Mouse (Mus musculus) thymus, postnatal 36 days (tissue): ENCODE measurements around the gene Lasp1.
A peak's percentile ranks its signal among the peaks of the same experiment; 100 is the strongest.
"Not testable (repeated sequence)": the region's sequence is repeated elsewhere in the genome, so short reads cannot be mapped to it uniquely, and the experiment has no call there.

Experiments
- DNase-seq, 2 experiments: peaks; one replicate each; pipeline ENCODE4 v3.0.0; 2022; ENCODE audit warnings: mixed read lengths in 2 of 2

Lasp1 gene

DNA sequence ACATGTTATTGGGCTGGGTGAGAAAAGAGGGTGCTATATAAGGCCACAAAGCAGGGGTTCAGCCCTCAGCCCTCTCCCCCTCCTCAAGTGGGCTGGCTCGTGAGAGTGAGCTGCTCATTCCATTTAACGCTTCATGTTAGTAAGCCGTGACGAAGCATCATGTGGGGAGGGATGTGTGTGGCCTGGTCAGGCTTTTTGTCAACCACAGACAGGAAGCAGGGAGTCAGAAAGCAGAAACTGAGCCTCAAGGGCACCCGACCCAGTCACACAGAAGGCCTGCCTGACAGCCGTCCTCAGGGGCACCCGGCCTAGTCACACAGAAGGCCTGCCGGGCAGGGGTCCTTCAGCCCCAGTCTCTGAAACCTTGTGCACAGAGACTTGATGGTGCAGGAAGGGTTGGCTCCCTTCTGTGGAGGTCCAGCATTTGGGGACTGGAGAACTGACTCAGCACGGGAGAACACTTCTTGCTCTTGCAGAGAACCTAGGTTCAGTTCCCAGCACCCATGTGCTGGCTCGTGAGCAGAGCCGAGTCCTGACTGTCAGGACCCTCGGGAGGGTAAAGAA is 31.2 kb downstream of the Lasp1 start:
- no peak for DNase-seq

DNA sequence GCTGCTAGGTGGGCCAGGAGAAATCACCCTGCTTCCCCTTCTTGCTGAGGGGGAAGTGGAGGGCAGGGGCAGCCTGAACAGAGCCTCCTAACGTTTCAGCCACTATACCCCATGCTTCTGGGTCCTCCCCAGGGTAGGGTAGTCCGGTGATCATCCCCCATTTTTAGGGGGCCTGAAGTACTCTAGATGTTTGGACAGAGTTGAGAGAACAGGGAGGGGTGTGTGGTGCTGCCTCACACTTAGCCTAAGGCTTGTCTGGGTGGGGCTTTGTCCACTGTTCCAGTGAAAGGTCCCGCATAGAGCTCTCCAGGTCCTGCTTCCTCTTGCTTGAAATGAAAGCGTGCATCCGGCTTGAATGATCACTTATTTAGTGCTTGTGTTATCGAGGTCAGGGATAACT is 31.7 kb downstream of the Lasp1 start:
- DNase-seq, result no peak

DNA sequence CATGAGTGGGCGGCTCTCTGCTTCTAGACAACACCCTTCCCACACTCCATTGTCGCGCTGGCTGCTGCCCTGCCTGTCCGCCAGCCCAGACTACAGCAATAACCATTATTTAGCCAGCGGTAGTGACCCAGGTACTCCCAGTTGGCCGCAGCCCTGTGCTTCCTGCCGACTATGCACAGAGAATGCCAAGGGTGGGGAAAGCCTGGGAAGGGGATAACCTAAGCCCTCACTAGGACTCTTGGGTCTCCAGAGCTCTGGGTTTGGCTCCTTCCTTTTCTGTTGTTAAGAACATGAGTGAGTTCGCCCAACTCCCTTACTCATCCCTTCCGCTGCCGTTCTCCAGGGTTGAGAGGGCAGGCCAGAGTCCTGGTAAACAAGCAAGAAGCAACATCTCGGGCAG is 33.2 kb downstream of the Lasp1 start:
- no peak for DNase-seq

DNA sequence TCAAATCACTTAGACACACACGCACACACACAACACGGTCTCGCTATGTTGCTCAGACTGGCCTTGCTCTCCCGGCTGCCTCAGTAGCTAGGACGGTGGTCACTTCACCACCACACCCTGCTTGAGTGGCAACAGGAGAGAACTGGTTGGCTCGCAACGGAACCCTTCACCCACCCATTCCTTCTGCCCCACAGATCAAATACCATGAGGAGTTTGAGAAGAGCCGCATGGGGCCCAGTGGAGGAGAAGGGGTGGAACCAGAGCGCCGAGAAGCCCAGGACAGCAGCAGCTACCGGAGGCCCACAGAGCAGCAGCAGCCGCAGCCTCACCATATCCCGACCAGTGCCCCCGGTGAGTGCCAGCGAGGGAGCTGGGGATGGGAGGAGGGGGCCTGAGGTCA is 34.6 kb downstream of the Lasp1 start:
- no peak for DNase-seq

DNA sequence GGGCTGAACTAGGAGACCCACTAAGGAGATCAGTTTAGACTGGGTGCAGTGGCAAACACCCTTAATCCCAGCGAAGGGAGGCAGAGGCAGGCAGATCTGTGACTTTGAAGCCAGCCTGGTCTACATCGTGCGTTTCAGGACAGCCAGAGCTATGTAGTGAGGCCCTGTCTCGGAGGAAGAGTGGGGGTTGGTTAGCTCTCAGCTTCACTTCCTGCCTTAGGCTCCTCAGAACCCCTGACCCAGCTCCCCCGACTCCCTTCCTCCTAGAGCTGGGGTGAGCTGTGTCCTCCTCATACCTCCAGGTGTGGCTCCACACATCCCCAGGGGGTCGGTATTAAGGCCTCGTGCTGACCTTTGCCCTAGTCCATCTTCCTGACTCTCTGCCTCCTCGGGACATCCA is 37.7 kb downstream of the Lasp1 start:
- DNase-seq, result peak; percentile 40 to 60

DNA sequence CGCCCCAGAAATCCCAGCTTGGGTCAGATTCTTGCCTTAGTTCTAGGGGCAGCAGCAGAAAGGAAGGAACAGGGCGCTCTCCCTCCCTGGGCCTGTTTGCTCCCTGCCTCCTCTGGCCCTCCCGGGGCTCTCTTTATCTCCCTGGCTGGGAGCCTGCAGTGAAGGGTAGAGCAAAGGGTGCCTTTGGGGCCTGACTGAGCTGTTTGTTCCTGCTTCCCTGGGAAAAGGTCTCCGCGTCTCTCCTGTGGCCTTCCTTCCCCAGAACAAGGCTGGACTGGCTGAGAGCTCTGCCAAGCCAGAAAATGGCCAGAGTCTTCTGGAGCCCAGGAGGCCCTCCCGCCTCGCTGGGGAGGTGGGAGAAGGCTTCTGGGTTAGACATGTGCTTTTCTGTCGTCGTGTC is 38.3 kb downstream of the Lasp1 start:
- not testable (repeated sequence) for DNase-seq

DNA sequence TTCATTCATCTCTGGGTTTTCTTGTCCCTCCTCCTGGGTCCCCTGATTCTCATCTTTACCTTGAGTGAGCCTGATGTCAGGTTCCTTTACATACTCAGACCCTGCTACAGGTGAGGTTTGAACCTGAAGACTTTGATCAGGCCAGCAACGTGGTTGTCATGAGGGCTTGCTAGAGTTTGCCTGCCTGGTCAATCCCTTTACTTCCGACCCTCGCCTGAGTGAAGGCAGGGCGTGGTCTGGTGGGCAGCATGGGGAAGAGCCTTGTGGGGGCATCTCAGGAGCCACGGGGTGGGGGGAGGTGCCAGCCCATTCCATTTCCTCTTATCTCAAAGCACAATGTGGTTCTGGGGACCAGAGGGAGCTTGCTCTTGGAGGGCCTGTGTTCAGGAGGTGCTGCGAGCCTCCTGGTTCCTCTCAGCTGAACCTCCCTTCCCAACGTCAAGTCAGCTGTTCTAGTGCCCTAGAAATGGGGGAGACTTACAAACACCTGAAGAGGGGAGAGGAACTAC is 38.9 kb downstream of the Lasp1 start:
- DNase-seq, result no peak

DNA sequence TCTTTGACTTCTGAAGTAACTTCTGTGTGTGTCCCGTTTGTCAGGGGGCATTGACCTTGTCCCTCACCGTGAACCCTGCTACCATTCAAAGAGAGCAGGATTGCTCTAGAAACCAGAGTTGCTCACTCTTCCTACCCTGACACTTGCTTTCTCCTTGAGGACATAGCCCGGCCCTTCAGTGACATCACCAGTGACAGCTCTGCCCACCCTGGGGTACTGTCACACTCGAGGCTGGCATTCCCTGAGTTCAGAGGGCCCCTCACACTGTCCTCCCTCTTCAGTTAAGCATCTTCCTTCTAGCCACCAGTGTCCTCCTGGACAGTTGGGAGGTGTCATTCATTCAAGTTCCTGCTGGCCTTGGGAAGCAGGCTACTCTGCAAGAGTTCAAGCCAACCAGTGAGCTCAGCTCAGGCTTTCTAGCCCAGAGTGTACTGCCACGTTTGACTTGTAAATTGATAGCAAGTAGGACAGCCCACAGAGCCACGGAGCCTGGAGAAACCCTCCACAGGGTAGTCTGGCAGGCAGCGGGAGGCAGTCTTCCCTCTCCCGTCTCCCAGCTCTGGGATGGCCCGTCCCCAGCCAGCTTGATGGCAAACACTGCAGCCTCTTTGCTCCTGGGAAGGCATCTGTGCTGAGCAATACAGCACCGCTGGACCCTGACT is 40.1 kb downstream of the Lasp1 start:
- DNase-seq, result no peak

DNA sequence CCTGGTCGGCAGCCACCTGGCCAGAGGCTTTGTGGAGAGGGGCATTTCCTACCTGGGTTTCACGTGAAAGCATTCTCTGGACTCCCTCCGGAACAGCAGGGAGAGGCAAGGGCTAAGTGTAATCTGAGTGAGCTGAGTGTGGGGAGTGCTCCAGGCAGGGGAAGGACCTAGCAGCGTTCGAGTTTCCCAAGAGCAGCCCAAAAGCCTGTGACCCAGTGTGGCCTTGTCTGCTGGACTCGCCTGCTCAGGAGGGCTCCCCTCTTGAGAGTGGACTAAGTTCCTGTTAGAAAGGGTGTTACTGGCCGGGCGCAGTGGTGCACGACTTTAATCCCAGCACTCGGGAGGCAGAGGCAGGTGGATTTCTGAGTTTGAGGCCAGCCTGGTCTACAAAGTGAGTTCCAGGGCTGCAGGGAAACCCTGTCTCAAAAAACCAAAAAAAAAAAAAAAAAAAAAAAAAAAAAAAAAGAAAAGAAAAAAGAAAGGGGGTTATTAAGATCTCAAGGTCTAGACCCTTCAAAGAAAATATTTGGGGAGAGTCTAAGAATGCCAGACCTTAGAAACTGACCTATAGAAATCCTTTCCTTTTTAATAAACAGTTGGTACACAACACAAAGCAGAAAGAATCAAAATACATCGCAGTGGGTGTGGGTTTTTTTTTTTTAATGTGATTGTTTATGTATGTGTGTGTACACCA is 40.8 kb downstream of the Lasp1 start:
- DNase-seq, result no peak

DNA sequence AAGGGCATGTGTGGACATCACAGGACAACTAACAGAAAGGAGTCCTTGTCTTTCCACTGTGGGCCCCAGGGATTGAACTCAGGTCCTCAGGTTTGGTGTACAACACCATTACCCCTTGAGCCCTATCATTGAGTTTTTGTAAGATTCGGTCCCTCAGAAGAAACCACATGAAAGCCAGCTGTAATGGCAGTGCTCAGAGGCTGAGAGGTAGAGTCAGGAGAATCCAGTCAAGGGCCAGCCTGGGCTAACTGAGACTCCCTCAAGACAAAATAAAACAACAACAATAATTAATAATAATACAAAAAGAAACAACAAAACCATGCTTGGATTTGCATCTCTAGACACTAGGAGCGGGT is 41.3 kb downstream of the Lasp1 start:
- no peak for DNase-seq

DNA sequence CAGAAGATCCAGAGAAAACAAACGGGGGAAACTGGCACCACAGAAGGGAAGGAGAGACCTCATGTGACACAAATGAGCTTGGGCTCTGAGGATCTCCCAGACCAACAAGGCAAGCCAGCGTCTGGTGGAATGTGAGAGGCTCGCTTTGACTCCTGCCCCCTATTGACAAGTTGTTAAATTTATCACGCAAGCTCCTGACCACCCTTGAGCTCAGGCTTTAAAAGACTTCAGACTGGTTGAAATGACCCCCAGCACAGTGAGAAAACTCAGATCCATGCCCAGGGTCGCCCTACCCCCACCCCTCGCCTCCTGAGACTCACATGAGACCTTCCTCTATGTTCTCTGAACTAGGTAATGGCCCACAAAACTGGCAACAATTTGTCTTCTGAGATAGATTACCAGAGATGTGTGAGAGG is 41.7 kb downstream of the Lasp1 start, which contains the start of gene B230217C12Rik:
Gene B230217C12Rik (plus strand): TSS at position 242 of the 416 bp plus-strand sequence.
- DNase-seq, result no peak

DNA sequence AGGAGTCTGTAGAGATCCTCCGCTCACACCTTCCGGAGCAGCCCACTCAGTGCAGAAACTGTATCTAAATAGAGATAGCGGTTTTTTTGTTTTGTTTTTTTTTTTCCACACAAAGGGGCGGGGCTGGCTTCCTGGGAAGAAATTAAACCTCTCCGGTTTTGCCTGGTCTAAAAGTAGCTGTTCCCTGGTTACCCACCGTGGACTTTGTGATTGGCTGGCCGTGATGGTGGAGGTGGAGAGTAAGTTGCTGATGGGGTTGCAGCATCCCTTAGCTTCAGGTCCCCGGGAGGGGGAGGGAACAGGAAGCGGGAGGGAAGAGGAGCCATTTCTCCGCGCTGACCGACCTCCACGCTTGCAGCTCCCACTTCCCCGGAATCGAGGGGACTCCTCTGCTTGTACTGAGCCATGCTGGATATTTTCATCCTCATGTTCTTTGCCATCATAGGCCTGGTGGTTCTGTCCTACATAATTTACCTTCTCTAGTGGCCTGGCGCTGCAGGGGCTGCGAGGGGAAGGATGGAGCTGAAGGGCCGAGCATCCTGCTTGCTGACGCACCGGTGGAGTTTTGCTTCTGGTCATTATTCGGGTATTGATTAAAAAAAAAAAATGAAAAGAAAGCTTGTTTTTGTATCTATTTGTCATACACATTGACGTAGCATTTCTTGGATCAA is 42.3 kb downstream of the Lasp1 start:
- DNase-seq, result peak; percentile 65 to 72

DNA sequence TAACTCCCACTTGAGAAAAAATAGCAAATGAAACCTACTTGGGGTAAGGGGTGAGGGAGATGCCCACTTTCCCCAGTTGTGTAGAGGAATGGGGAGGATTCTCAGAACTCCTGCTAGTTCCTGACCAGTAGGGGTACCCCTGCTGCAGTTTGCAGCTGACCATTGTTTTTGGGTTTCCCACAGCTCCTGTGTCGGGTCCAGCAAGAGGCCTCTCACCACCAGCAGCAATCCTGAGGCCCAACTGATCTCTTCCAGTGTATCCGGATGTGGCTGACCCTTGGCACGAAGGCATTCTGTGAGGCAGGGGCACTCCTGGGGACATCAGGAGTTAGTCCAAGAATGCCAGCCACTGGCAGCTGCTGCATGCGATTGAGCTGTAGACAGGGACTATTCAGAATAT is 43.2 kb downstream of the Lasp1 start:
- DNase-seq, result no peak

DNA sequence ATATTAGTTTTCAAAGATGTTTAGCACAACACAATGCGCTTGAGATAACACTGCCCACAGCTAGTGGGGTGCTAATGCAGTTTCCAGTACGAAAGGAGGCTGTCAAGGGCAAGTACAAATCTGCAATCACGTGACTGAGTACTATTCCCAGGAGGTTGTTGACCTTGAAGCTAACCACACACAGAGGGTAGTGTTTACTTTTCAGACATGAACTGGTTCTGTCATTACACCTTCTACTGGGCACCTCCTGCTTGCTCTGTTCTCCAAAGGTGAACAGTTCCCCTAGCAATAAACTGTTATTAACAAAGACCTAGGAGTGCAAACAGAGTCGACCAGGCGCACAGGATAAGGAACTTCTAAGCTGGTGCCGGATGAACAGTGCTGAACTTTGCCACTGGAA is 51.6 kb downstream of the Lasp1 start:
- no peak for DNase-seq

DNA sequence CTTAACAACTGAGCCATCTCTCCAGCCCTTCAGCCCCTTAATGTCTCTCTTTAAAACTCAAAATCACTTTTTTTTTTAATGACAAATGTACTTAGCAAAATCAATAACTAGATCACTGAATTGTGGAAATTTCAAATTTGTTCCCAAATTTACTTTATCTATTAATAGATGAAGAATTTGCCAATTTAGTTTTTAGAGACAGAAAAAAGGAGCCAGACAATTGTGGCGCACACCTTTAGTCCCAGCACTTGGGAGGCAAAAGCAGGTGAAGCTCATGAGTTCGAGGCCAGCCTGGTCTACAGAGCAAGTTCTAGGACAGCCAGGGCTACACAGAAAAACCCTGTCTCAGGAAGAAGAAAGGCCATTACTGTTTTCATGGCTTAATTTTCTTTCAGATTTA is 52.8 kb downstream of the Lasp1 start:
- DNase-seq, result no peak

DNA sequence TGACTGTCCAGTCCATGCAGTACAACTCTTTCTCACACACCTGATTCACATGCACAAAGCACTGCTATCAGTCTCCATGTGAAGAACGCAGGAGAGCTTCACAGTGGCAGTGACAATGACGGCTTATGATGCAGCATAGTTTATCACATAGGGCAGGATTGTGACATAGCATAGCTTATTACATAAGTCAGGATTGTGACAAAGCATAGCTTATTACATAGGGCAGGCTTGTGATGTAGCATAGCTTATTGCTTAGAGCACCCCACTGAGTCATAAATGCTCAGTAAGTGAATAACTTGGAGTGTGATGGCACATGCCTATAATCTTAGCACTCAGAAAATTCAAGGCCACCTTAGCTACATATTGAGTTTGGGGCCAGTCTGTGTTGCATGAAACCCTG is 56.7 kb downstream of the Lasp1 start:
- DNase-seq, result no peak

DNA sequence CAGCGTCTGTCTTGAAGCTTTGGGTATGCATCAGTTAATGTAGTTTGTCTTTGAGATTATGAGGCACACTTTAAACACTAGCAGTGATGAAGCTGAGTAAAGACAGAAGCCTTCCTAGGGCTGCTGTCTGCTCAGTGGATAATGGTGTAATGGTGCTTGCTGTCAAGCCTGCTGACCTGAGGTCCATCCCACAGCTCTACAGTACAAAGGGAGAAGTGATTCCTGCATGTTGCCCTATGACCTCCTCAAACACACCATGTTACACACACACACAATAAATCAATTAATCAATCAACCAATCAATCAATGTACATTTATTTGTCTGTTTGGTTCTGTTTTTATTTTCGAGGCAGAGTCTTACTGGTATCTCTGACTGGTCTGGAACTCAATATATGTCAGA is 63.3 kb downstream of the Lasp1 start:
- no peak for DNase-seq

DNA sequence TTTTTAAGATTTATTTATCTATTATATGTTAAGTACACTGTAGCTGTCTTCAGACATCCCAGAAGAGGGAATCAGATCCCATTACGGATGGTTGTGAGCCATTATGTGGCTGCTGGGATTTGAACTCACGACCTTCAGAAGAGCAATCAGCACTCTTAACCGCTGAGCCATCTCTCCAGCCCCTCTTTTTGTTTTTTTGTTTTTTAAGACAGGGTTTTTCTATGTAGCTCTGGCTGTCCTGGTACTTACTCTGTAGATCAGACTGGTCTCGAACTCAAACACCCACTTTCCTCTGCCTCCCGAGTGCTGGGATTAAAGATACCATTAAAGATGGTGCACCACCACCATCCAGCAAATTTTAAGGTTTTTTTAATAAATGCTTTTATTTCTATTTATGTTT is 66.6 kb downstream of the Lasp1 start:
- no peak for DNase-seq

DNA sequence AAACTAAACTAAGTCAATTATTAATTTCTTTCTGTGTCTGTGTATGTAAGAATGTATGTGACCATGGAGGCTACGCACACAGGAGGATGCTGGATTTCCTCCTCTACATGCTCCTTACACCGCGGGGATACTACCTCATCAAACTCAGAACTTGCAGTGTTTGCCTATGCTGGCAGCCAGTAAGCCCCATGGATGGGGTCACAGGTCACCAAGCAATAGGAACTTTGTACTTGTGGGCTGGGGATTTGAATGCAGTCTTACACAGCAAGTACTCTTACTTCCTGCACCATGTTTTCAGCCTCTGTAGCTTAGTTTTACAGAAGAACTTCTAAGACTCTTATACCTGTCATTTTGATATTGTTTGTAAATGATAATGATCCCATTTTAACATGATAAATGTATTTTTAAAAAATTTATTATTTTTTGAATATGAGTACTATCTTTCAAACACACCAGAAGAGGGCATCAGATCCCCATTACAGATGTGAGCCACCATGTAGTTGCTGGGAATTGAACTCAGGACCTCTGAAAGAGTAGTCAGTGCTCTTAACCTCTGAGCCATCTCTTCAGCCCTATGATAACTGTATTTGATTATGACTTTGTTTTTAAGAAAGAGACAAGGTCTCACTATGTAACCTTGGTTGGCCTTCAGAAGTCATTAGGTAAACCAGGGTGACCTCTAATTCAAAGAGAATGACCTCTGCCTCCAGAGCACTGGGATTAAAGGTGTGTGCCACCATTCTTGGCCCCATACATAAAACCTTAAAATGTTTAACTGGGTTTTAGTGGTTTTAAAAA is 67.5 kb downstream of the Lasp1 start:
- DNase-seq, result no peak

DNA sequence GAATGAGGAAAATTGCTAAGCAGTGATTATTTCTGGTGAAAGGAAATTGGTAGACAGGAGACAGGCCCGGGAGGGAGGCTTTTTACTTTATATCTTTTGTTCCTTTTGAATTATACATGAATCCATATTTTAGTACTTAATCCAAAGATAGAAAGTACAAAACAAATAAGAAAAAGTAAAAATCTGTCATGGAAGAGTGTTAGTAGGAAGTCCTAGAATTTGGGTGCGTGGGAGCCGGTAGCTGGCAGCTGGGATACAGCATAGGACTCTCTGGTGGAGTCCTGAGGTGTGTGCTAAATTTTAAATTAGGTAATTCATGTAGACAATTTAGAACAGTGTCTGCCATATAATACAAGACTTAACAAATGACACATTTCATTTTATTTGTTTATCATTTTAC is 68.8 kb downstream of the Lasp1 start:
- no peak for DNase-seq

DNA sequence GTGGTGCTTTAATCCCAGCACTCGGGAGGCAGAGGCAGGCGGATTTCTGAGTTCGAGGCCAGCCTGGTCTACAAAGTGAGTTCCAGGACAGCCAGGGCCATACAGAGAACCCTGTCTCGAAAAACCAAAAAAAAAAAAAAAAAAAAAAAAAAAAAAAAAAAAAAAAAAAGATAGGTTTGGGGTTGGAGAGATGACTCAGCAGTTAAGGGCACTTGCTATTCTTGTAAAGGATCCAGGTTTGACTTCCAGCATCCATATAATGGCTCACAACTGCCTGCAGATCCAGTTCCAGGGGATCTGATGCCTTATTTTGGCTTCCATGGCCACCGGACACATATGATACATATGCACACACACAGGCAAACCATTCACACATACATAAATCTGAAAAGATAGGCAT is 73.6 kb downstream of the Lasp1 start:
- not testable (repeated sequence) for DNase-seq

DNA sequence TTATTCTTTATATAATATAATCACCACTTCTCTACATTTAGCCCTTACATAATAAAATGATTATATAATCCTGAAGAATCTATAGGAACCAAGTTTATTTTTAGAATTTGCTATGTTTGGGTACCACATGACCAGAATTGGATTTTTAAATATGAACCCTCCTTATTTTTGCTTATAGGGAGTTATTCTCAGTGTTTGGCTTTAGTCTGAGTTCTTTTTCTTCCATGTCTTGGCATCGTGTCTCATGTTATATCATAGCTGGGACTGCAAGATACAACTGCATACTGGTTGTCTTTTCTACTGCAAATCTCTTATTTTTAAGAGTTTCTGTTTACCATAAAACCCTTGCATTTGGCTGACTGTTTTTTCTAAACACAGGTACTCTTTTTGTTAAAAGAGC is 75.6 kb downstream of the Lasp1 start:
- DNase-seq, result no peak

DNA sequence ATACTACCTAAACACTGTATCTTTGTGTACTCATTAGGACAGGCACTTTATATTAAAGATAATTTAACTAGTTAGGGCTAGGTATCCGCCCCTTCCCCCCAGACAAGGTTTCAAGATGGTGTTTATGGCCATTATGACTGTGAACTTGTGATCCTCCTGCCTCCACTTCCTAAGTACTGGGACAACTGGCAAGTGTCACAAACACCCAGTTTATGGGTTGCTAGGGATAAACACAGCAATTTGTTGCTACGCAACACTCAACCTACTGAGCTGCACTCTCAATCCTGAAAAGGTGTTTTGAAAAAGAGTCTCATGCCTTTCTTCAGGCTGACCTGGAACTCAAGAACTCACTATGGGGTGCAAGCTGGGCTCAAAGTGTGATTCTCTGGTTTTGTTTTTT is 78.5 kb downstream of the Lasp1 start:
- no peak for DNase-seq
